ENCODE assay signal across 16 mouse cellular contexts in the genomic region with DNA sequence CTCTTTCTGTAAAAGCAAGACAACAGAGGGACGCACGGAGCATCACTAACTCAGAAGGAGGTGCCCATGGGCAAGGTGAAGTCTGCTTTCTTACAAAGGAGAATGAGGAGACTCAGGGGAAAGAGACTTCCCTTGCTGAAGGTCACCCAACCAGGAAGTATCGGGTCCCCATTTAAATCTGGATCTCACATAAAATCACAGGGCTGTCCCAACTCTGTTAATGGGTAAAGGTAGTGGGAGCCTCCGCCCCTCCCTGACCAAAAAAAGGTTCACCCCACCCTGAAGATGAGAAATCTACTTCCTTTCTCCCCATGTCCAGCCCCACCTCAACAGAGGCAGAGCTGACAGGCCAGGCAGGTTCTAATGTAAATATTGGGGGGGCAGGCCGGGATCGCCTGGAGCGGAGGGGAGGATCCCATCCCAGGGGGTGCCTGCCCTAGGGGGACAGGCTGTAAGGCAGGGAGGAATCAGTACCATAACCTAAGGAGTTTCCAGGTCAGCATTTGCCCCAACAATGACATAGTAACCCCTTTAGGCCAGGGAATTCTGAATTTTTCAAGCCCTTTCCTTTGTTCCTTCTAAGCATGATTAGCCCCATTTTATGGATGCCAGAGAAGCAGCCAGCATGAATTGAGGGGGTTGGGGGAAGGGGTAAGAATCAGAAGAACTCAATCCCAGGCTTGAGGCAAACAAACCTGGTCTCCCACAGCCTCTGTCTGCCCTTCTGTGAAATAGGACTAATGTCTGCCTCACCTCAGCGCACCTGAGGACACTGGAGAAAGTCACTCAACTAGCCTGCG. TPM values are rescaled to one million over a fixed set of nuclear protein-coding genes. Genes with fewer than 3 reads are reported as not detected.
DNase-seq lines count a peak whose midpoint lies in the region; ATAC-seq lines count a peak whose summit lies in the region.
"Had no signal": no experiment of that assay in that cellular context is flagged by ENCODE, and none has a peak within 500 bp of the region (broad histone marks: within the 10 kb centered on the region; RNA-seq: fewer than 3 reads in every experiment).

No protein-coding gene starts in this region.

- no peaks in the 10 kb centered on the region for H3K36me3 ChIP-seq in limb, embryonic 15.5 days
- no peaks in the 10 kb centered on the region for H3K36me3 ChIP-seq in limb, embryonic 10.5 days
- no peaks in the 10 kb centered on the region for H3K36me3 ChIP-seq in stomach, embryonic 14.5 days (ENCODE audit: control insufficient read depth, insufficient read depth, low read length)
- H3K36me3 ChIP-seq: heart, embryonic 10.5 days had no signal

- H3K4me3 ChIP-seq in limb, embryonic 15.5 days, result no peak overlapping the region
- H3K4me3 ChIP-seq in limb, embryonic 10.5 days, result no peak overlapping the region
- H3K4me3 ChIP-seq in stomach, embryonic 14.5 days (ENCODE audit: low read depth, low read length), result no peak overlapping the region
- H3K4me3 ChIP-seq: forebrain, embryonic 10.5 days; heart, embryonic 10.5 days; megakaryocyte, embryonic 14.5 days had no signal

- H3K4me2 ChIP-seq in limb, embryonic 15.5 days, result no peak overlapping the region
- peak overlapping the region; percentile 25 for H3K4me2 ChIP-seq in stomach, embryonic 14.5 days (replicated peaks; ENCODE audit: low read depth, low read length)

- H3K9me3 ChIP-seq in limb, embryonic 15.5 days, result no peaks in the 10 kb centered on the region
- no peaks in the 10 kb centered on the region for H3K9me3 ChIP-seq in limb, embryonic 10.5 days (replicated peaks)
- no peaks in the 10 kb centered on the region for H3K9me3 ChIP-seq in stomach, embryonic 14.5 days (ENCODE audit: control insufficient read depth, low read depth, low read length)
- H3K9me3 ChIP-seq: forebrain, embryonic 10.5 days; heart, embryonic 10.5 days had no signal

- H3K27me3 ChIP-seq in limb, embryonic 15.5 days, result no peaks in the 10 kb centered on the region
- H3K27me3 ChIP-seq in limb, embryonic 10.5 days (ENCODE audit: low read depth, poor library complexity, severe bottlenecking), result peaks cover 34% of the 10 kb centered on the region
- no peaks in the 10 kb centered on the region for H3K27me3 ChIP-seq in stomach, embryonic 14.5 days (ENCODE audit: control insufficient read depth, insufficient read depth, low read length)
- H3K27me3 ChIP-seq: Patski had no signal

- 70% methylated on average over 9 of the region's 9 CpGs for WGBS in limb, embryonic 15.5 days
- WGBS in limb, embryonic 10.5 days, result 72% methylated on average over 9 of the region's 9 CpGs
- 57% methylated on average over 9 of the region's 9 CpGs for WGBS in stomach, embryonic 14.5 days

- peaks cover 53% of the 10 kb centered on the region for H3K4me1 ChIP-seq in limb, embryonic 15.5 days
- H3K4me1 ChIP-seq in limb, embryonic 10.5 days, result peaks cover 47% of the 10 kb centered on the region
- H3K4me1 ChIP-seq in stomach, embryonic 14.5 days (ENCODE audit: control insufficient read depth, insufficient read depth, low read length), result peaks cover 15% of the 10 kb centered on the region

- ATAC-seq in limb, embryonic 15.5 days (ENCODE audit: insufficient number of reproducible peaks, low FRiP score, low TSS enrichment, low read depth), result no peak
- ATAC-seq in stomach, embryonic 14.5 days (ENCODE audit: insufficient number of reproducible peaks, insufficient read depth, low FRiP score, low read depth), result peak; percentile 34; the same call in 1 of the 2 replicates
- ATAC-seq: hindbrain, postnatal 0 days had no signal

- H3K9ac ChIP-seq in limb, embryonic 15.5 days, result no peak overlapping the region
- 0 out of 2 replicates have a peak overlapping the region, but pooled peaks have one; percentile 6 for H3K9ac ChIP-seq in stomach, embryonic 14.5 days (replicated peaks; ENCODE audit: low read depth, low read length)

- DNase-seq in limb, embryonic 10.5 days (ENCODE audit: low spot score), result no peak
- DNase-seq in ES-CJ7 (ENCODE audit: low read depth, low spot score), result peak; percentile 68
- peak; percentile 67 for DNase-seq in R1 (ENCODE audit: low read depth, low spot score)
- DNase-seq in adrenal gland, adult 18-20 months (ENCODE audit: low spot score in 2 of 2), result no peak
- DNase-seq in embryo, embryonic 9.5 days (ENCODE audit: extremely low spot score), result no peak
- DNase-seq: cerebellum, postnatal 25 days; gastrocnemius, postnatal 25 days; heart, postnatal 14 days; thymus, postnatal 4 days had no signal

- peak overlapping the region; percentile 61 for H3K27ac ChIP-seq in limb, embryonic 15.5 days
- no peak overlapping the region for H3K27ac ChIP-seq in limb, embryonic 10.5 days
- H3K27ac ChIP-seq in stomach, embryonic 14.5 days (ENCODE audit: low read length), result peak overlapping the region; percentile 92
- H3K27ac ChIP-seq: heart, embryonic 10.5 days; hindbrain, postnatal 0 days had no signal

RNA-seq across cellular contexts. Expression of a gene that starts 28.4 kb away (rescaled TPM):
- 9.6 and 11.6 TPM in 2 replicates for polyA plus RNA-seq in limb, embryonic 15.5 days (2015; fragmentation: Nextera tagmentation; extraction: Ambion mirVana)
- polyA plus RNA-seq in limb, embryonic 10.5 days (2016; fragmentation: Nextera tagmentation; extraction: Ambion mirVana), result 4.0 and 4.1 TPM in 2 replicates
- 6.8 and 8.0 TPM in 2 replicates for polyA plus RNA-seq in stomach, embryonic 14.5 days (2014; fragmentation: Nextera tagmentation; extraction: Ambion mirVana)
- 10 to 100 TPM; 18.1 to 22.1 TPM for total RNA-seq in adrenal gland, adult 18-20 months (2021)

RNA-seq across cellular contexts. Expression of a gene that starts 43.2 kb away (rescaled TPM):
- 80.5 and 82.6 TPM in 2 replicates for polyA plus RNA-seq in limb, embryonic 15.5 days (2015; fragmentation: Nextera tagmentation; extraction: Ambion mirVana)
- polyA plus RNA-seq in limb, embryonic 10.5 days (2016; fragmentation: Nextera tagmentation; extraction: Ambion mirVana), result 98.9 and 103 TPM in 2 replicates
- polyA plus RNA-seq in stomach, embryonic 14.5 days (2014; fragmentation: Nextera tagmentation; extraction: Ambion mirVana), result 81.6 and 84.6 TPM in 2 replicates
- 10 to 100 TPM; 77.3 to 77.4 TPM for total RNA-seq in adrenal gland, adult 18-20 months (2021)

RNA-seq across cellular contexts. Expression of a gene that starts 43.2 kb away (rescaled TPM):
- polyA plus RNA-seq in limb, embryonic 15.5 days (2015; fragmentation: Nextera tagmentation; extraction: Ambion mirVana), result 16.5 and 18.8 TPM in 2 replicates
- polyA plus RNA-seq in limb, embryonic 10.5 days (2016; fragmentation: Nextera tagmentation; extraction: Ambion mirVana), result 29.7 and 34.5 TPM in 2 replicates
- polyA plus RNA-seq in stomach, embryonic 14.5 days (2014; fragmentation: Nextera tagmentation; extraction: Ambion mirVana), result 18.2 and 20.3 TPM in 2 replicates
- 10 to 100 TPM; 17.6 to 19.9 TPM for total RNA-seq in adrenal gland, adult 18-20 months (2021)

RNA-seq across cellular contexts. Expression of a gene that starts 54.7 kb away (rescaled TPM):
- polyA plus RNA-seq in limb, embryonic 15.5 days (2015; fragmentation: Nextera tagmentation; extraction: Ambion mirVana), result 5.0 and 9.6 TPM in 2 replicates
- 0.36 and 0.39 TPM in 2 replicates for polyA plus RNA-seq in limb, embryonic 10.5 days (2016; fragmentation: Nextera tagmentation; extraction: Ambion mirVana)
- 1.7 and 1.9 TPM in 2 replicates for polyA plus RNA-seq in stomach, embryonic 14.5 days (2014; fragmentation: Nextera tagmentation; extraction: Ambion mirVana)
- 1 to 10 TPM in 1 of 2 experiments, under 1 TPM in 1; 0.76 to 1.5 TPM for total RNA-seq in adrenal gland, adult 18-20 months (2021)

Comparison
In these comparisons a context has a peak if more than half of its experiments do, and no peak if none do; other contexts are left out.
1. DNase-seq: peak in ES-CJ7 (single experiment) and R1 (single experiment); none in limb, embryonic 10.5 days (single experiment), adrenal gland, adult 18-20 months (0 of 2) and embryo, embryonic 9.5 days (single experiment).